Mouse (Mus musculus): Measurements from ENCODE around the gene Popdc3. TPM values are rescaled to one million over a fixed set of nuclear protein-coding genes. Genes with fewer than 3 reads are reported as not detected.

The Popdc3 gene
- total and polyA plus RNA-seq, 3 experiments: 13.4 to 35.5 (median 29.4) TPM

DNA sequence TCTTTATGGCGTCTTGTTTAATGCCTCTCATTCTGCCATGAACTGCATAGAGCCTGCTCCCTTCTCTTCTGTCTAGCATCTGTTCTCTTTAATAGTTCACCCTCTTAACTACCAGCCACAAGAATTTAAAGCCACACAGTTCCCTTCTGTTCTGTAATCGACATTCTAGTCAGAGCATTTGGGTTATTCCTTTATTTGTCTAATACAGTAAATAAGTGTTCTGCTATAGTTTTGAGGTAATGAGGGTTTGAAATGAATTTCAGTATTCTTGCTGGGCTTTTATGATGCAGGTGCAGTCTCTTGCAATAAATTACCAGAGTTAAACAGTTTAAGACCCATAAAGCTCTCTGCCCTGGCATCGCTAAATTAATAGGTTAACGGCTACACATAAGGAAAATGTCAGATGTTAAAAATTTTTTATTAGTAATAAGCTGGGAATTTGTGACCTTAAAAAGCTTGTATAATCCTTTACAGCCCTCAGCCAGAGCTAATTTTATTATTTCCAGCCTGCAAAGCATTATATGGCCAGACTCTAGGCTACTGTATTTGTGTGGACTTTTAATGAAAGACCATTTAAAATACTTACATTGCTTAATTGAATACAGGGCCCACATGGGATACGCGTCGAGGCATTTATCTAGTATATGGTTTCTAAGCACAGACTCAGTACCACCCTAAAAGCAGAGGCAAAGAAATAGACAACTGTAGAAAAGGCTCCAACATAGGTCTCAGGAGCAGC is 37.3 kb upstream of the Popdc3 start:
- H3K27me3 ChIP-seq (ENCODE audit: control insufficient read depth, insufficient read depth, low read length): no peaks in the 10 kb centered on the region
- DNase-seq: no peak
- H3K27ac ChIP-seq: no peak overlapping the region
- TF ChIP-seq EP300 (IDR thresholded peaks at IDR 0.05; ENCODE audit: insufficient read depth, low read depth, low read length) (no peak), POLR2A (IDR thresholded peaks at IDR 0.05; ENCODE audit: insufficient read depth, low read depth, low read length) (no peak), CTCF (IDR thresholded peaks at IDR 0.05) (no peak)
- no peak overlapping the region for H3K9ac ChIP-seq (ENCODE audit: low read depth, low read length)
- intact Hi-C loops (cut with DNase I): no loop called here
- H3K4me1 ChIP-seq (ENCODE audit: control insufficient read depth, insufficient read depth, low read length): no peaks in the 10 kb centered on the region
- no peaks in the 10 kb centered on the region for H3K79me2 ChIP-seq (replicated peaks; ENCODE audit: control insufficient read depth, insufficient read depth, low read length)
- H3K4me3 ChIP-seq: no peak overlapping the region
- no peaks in the 10 kb centered on the region for H3K36me3 ChIP-seq (ENCODE audit: control insufficient read depth, insufficient read depth, low read length)
- WGBS: 92% methylated on average over 7 of the region's 7 CpGs

DNA sequence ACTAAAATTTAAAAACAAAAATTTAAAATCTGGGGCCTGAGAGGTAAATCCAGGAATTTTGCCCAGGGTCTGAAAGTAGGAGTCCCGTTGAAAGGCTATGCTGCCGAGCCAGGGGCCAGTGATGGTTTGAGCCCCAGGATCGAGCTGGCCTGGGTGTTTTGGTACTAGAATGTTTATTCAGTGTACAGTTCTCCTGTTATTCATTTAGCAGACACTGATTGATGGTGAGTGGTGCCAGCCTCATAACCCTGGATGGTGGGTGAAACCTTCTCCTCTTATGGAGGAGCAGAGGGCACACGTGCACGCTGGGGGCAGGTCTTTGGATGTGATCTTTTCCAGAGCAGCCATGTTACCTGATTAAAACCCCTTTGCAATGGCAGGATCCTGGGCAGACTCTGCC is 35.5 kb upstream of the Popdc3 start:
- H3K9ac ChIP-seq (ENCODE audit: low read depth, low read length): no peak overlapping the region
- no peaks in the 10 kb centered on the region for H3K27me3 ChIP-seq (ENCODE audit: control insufficient read depth, insufficient read depth, low read length)
- H3K4me3 ChIP-seq: no peak overlapping the region
- intact Hi-C loops (cut with DNase I): no loop called here
- no peak for DNase-seq
- H3K79me2 ChIP-seq (replicated peaks; ENCODE audit: control insufficient read depth, insufficient read depth, low read length): no peaks in the 10 kb centered on the region
- no peak overlapping the region for H3K27ac ChIP-seq
- TF ChIP-seq POLR2A (IDR thresholded peaks at IDR 0.05; ENCODE audit: insufficient read depth, low read depth, low read length) (no peak), CTCF (IDR thresholded peaks at IDR 0.05) (no peak), EP300 (IDR thresholded peaks at IDR 0.05; ENCODE audit: insufficient read depth, low read depth, low read length) (no peak)
- no peaks in the 10 kb centered on the region; the same call in 1 of the 2 replicates for H3K4me1 ChIP-seq (ENCODE audit: control insufficient read depth, insufficient read depth, low read length)
- 93% methylated on average over 5 of the region's 5 CpGs for WGBS
- no peaks in the 10 kb centered on the region for H3K36me3 ChIP-seq (ENCODE audit: control insufficient read depth, insufficient read depth, low read length)

DNA sequence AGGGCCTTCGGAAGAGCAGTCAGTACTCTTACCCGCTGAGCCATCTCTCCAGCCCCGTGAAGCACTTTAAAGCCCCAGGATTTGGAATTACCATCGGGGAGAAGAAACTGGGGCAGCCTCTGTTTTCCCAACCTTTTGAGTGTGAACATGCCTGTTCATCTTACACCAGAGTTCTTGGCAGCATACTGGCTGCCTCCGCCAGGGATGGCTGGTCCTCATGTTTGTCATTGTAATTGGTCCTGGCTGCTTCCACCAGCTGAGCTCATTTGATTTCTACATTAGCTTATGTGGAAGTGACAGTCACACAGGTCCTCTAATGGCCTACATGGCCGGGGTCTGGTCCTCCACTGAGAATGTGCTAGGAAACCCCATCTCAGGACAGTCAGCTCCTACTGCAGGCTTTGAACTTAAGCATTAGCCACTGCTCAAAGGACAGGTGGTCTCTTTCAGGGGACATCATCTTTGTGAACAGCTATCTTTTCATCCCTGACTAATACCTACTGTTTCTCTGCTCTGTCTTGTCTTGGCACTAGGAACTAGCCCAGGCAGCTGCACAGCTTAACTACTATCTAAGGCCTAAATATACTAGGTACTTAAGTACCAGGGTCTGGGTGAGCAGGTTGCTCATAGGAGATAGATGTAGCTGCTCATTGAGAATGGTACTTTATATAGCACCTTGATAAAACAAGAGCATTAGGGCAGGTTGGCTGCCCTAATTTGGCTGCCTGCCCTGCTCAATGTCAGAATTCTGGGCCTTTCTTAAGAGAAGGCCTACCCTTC is 33.7 kb upstream of the Popdc3 start:
- WGBS: 80% methylated on average over 6 of the region's 6 CpGs

DNA sequence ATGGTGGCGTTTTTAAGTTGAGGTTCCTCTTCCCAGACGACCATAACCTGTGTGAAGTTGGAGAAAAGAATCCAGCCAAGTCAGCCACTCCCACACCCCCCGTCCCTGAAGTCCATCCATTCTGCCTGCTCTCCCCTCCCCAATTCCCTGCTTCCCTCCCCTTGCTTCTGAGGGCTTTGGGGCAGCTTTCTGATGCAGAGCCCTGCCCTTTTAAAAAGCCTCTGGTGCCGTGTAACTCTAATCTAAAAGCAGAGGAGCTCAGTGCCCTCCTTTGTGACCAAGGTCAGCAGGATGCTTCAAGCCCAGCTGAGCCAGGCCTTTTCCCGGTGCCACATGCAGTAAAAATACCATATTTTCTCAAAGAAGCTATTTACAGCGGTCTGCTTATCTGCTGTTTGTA is 31.1 kb upstream of the Popdc3 start:
- H3K9ac ChIP-seq (ENCODE audit: low read depth, low read length): no peak overlapping the region
- no peaks in the 10 kb centered on the region for H3K79me2 ChIP-seq (replicated peaks; ENCODE audit: control insufficient read depth, insufficient read depth, low read length)
- TF ChIP-seq CTCF (IDR thresholded peaks at IDR 0.05): no peak
- TF ChIP-seq POLR2A (IDR thresholded peaks at IDR 0.05; ENCODE audit: insufficient read depth, low read depth, low read length): no peak
- no peak for TF ChIP-seq EP300 (IDR thresholded peaks at IDR 0.05; ENCODE audit: insufficient read depth, low read depth, low read length)
- no peaks in the 10 kb centered on the region for H3K27me3 ChIP-seq (ENCODE audit: control insufficient read depth, insufficient read depth, low read length)
- H3K4me3 ChIP-seq: no peak overlapping the region
- no peak overlapping the region for H3K27ac ChIP-seq
- intact Hi-C loops (cut with DNase I): no loop called here
- DNase-seq: no peak
- WGBS: 42% methylated on average over 6 of the region's 6 CpGs
- no peaks in the 10 kb centered on the region; the same call in 1 of the 2 replicates for H3K4me1 ChIP-seq (ENCODE audit: control insufficient read depth, insufficient read depth, low read length)
- no peaks in the 10 kb centered on the region for H3K36me3 ChIP-seq (ENCODE audit: control insufficient read depth, insufficient read depth, low read length)

More for the DNA sequence above, 33.7 kb upstream of the Popdc3 start:
- Histone ChIP-seq H3K79me2 (replicated peaks; ENCODE audit: control insufficient read depth, insufficient read depth, low read length) (no peaks in the 10 kb centered on the region), H3K4me3 (no peak overlapping the region), H3K4me1 (ENCODE audit: control insufficient read depth, insufficient read depth, low read length) (no peaks in the 10 kb centered on the region; the same call in 1 of the 2 replicates), H3K27ac (no peak overlapping the region), H3K36me3 (ENCODE audit: control insufficient read depth, insufficient read depth, low read length) (no peaks in the 10 kb centered on the region), H3K9ac (ENCODE audit: low read depth, low read length) (no peak overlapping the region), H3K27me3 (ENCODE audit: control insufficient read depth, insufficient read depth, low read length) (no peaks in the 10 kb centered on the region)
- TF ChIP-seq CTCF (IDR thresholded peaks at IDR 0.05): no peak
- no peak for TF ChIP-seq EP300 (IDR thresholded peaks at IDR 0.05; ENCODE audit: insufficient read depth, low read depth, low read length)
- no peak for TF ChIP-seq POLR2A (IDR thresholded peaks at IDR 0.05; ENCODE audit: insufficient read depth, low read depth, low read length)
- intact Hi-C loops (cut with DNase I): no loop called here
- DNase-seq: no peak

DNA sequence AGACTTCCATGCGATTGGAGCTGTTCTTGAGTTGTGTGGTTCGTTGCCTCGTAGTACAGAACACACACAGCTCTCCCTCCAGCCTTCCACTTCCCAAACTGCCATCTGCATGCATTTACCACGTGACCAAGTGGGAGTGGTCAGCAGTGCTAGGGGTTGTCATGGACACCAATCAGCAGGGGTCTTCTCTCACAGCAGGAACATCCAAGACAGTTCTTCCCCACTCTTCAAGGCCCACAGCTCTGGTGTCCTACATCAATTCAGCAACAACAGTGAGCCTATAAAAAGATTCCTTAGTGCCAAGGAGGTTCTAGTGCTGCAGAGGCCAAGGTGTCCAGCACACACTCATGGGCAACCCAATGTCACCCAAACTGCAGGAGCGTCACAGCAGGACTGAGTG is 26.8 kb upstream of the Popdc3 start:
- intact Hi-C loops (cut with DNase I): no loop called here
- Histone ChIP-seq H3K79me2 (replicated peaks; ENCODE audit: control insufficient read depth, insufficient read depth, low read length) (no peaks in the 10 kb centered on the region), H3K27ac (no peak overlapping the region), H3K27me3 (ENCODE audit: control insufficient read depth, insufficient read depth, low read length) (no peaks in the 10 kb centered on the region), H3K4me1 (ENCODE audit: control insufficient read depth, insufficient read depth, low read length) (no peaks in the 10 kb centered on the region; the same call in 1 of the 2 replicates), H3K36me3 (ENCODE audit: control insufficient read depth, insufficient read depth, low read length) (no peaks in the 10 kb centered on the region), H3K4me3 (no peak overlapping the region), H3K9ac (ENCODE audit: low read depth, low read length) (no peak overlapping the region)
- no peak for TF ChIP-seq CTCF (IDR thresholded peaks at IDR 0.05)
- no peak for TF ChIP-seq POLR2A (IDR thresholded peaks at IDR 0.05; ENCODE audit: insufficient read depth, low read depth, low read length)
- no peak for TF ChIP-seq EP300 (IDR thresholded peaks at IDR 0.05; ENCODE audit: insufficient read depth, low read depth, low read length)
- no peak for DNase-seq
- WGBS: 81% methylated on average over 5 of the region's 5 CpGs

All from heart, adult 2 months (tissue).